Mouse (Mus musculus): ENCODE results near the gene 5730522E02Rik.

DNA sequence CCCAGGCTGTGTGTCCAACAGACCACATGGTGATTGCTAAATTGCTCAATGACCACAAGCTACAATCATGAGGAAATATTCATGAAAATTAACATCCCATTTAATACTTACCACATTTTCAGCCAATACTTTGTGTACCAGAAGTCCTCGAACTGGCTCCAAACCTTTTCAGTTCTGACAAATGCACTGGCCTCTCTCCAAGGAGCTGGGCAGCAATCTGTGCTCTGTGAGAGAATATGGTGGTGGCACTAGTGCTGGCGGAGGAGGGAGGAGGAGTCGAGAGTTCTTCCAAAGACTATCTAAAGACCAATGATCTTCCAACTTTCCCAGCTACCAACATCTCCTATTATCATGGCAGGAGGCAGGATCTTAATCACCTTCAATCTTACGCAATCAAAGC, 525.8 kb downstream of the 5730522E02Rik start:
- no peak for TF ChIP-seq CTCF (IDR thresholded peaks at IDR 0.05; ENCODE audit: extremely low read depth, insufficient read depth, insufficient read length, insufficient replicate concordance)
- no peak for TF ChIP-seq POLR2A (IDR thresholded peaks at IDR 0.05; ENCODE audit: low read depth, low read length)
